Mouse (Mus musculus) E14TG2a.4 (cell line): ENCODE measurements around the gene Plekhg6.

Experiments used
- CTCF ChIP-seq: conservative IDR thresholded peaks from 2 replicates; pipeline ENCODE4 v1.5.1; 2014; ENCODE audit warnings: low read length
- NANOG ChIP-seq: IDR thresholded peaks from 2 replicates; pipeline ENCODE4 v1.6.1; 2014; ENCODE audit warnings: borderline replicate concordance, low read length, mixed read lengths
- POU5F1 ChIP-seq: IDR thresholded peaks from 2 replicates; pipeline ENCODE4 v1.6.1; 2014; ENCODE audit warnings: low read length, borderline replicate concordance

GRCm38 (mm10) chr6:125389853-125390252, 9.3 kb upstream of the Plekhg6 start:
- TF ChIP-seq CTCF (no peak), NANOG (no peak), POU5F1 (no peak)
